Mouse (Mus musculus) heart, postnatal 0 days (tissue): ENCODE data around the gene Ptprj.

Source experiments
- CTCF ChIP-seq: IDR thresholded peaks from 2 replicates; pipeline ENCODE4 v1.5.1; 2016; ENCODE audit warnings: antibody characterized with exemption, control low read depth, low read depth
- EP300 ChIP-seq: IDR thresholded peaks from 2 replicates; pipeline ENCODE4 v1.6.1; 2016; ENCODE audit warnings: antibody characterized with exemption, low read depth

DNA sequence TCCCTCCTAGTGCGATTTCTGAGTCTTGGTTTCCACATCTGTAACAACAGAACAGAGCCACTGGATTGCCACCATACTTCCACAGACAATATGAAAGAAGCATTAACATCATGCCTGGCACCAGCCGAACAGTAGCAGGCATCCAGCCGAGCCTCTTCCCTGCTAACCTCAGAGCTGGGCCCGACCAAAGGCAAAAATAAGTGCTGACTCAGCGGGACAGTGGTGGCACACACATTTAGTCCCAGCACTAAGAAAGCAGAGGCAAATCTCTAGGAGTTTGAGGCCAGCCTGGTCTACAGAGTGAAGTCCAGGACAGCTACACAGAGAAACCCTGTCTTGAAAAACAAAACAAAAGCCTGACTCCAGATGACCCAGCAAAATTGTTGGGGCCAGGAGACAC is 24.7 kb downstream of the Ptprj start:
- TF ChIP-seq CTCF, result no peak
- TF ChIP-seq EP300, result no peak
